Mouse (Mus musculus): ENCODE results near the gene Rec114.

GRCm38 (mm10) chr9:58666191-58666590 lies 77.6 kb downstream of the Rec114 start:
- TF ChIP-seq TCF12 (IDR thresholded peaks at IDR 0.05; ENCODE audit: insufficient read depth, poor library complexity, severe bottlenecking): no peak
- no peak for TF ChIP-seq POLR2A (IDR thresholded peaks at IDR 0.05; ENCODE audit: insufficient read length, low read depth)
- no peak for TF ChIP-seq E2F4 (IDR thresholded peaks at IDR 0.05; ENCODE audit: insufficient read depth)
- TF ChIP-seq MYOG (IDR thresholded peaks at IDR 0.05; ENCODE audit: control insufficient read depth in 1 of 3, insufficient read depth in 1 of 3, insufficient read length in 2 of 3, low read depth in 2 of 3): no peak
- TF ChIP-seq MAX (IDR thresholded peaks at IDR 0.05; ENCODE audit: low read depth): no peak
